Mouse (Mus musculus): ENCODE measurements around the gene Hes3. TPM values are rescaled to one million over a fixed set of nuclear protein-coding genes. Genes with fewer than 3 reads are reported as not detected.

The Hes3 gene
- polyA plus RNA-seq, 1 experiment from 2014 or later: not detected

GRCm38 (mm10) chr4:152274681-152275131 lies 16.8 kb downstream of the Hes3 start:
- no peaks in the 10 kb centered on the region for H3K9me3 ChIP-seq
- ATAC-seq (ENCODE audit: insufficient read depth, low FRiP score, low read depth): no peak
- H3K4me1 ChIP-seq: peaks cover 45% of the 10 kb centered on the region
- peak overlapping the region; percentile 82; the same call in 1 of the 2 replicates for H3K27ac ChIP-seq
- H3K9ac ChIP-seq: peak overlapping the region; percentile 82
- WGBS: 5% methylated on average over 20 of the region's 20 CpGs
- peaks cover 18% of the 10 kb centered on the region for H3K27me3 ChIP-seq (replicated peaks)
- no peaks in the 10 kb centered on the region for H3K36me3 ChIP-seq
- peak overlapping the region; percentile 95 for H3K4me2 ChIP-seq
- peak overlapping the region; percentile 63 for H3K4me3 ChIP-seq (replicated peaks)

- ATAC-seq (ENCODE audit: insufficient read depth, low FRiP score, low read depth): peak; percentile 72
- Histone ChIP-seq H3K27ac (peak within 1 kb of the TSS; percentile 82), H3K27me3 (replicated peaks) (peaks cover 17% of the 10 kb centered on the region; the same call in 1 of the 2 replicates), H3K9me3 (no peaks in the 10 kb centered on the region), H3K4me3 (replicated peaks) (peak within 1 kb of the TSS; percentile 63), H3K4me2 (peak within 1 kb of the TSS; percentile 95), H3K4me1 (peaks cover 45% of the 10 kb centered on the region), H3K36me3 (no peaks in the 10 kb centered on the region), H3K9ac (peak within 1 kb of the TSS; percentile 82)
- 2% methylated on average over 38 of the region's 48 CpGs for WGBS
Observed at GRCm38 (mm10) chr4:152273621-152274236, 17.7 kb downstream of the Hes3 start, which contains the start of gene Gpr153. Gpr153 (plus strand) TSS chr4:152274232.

- Histone ChIP-seq H3K4me1 (peaks cover 45% of the 10 kb centered on the region), H3K9me3 (no peaks in the 10 kb centered on the region), H3K27ac (peak overlapping the region; percentile 82), H3K4me3 (replicated peaks) (no peak overlapping the region), H3K9ac (no peak overlapping the region), H3K27me3 (replicated peaks) (peaks cover 17% of the 10 kb centered on the region; the same call in 1 of the 2 replicates), H3K36me3 (no peaks in the 10 kb centered on the region), H3K4me2 (peak overlapping the region; percentile 95)
- ATAC-seq (ENCODE audit: insufficient read depth, low FRiP score, low read depth): no peak
- WGBS: 34% methylated on average over 3 of the region's 3 CpGs
Observed at GRCm38 (mm10) chr4:152273191-152273590, 18.3 kb downstream of the Hes3 start.

GRCm38 (mm10) chr4:152272449-152273049 lies 18.9 kb downstream of the Hes3 start:
- peaks cover 45% of the 10 kb centered on the region for H3K4me1 ChIP-seq
- 20% methylated on average over 9 of the region's 9 CpGs for WGBS
- peak; percentile 23; the same call in 1 of the 2 replicates for ATAC-seq (ENCODE audit: insufficient read depth, low FRiP score, low read depth)
- H3K27ac ChIP-seq: peak overlapping the region; percentile 82
- no peak overlapping the region for H3K4me3 ChIP-seq (replicated peaks)
- H3K36me3 ChIP-seq: no peaks in the 10 kb centered on the region
- peaks cover 17% of the 10 kb centered on the region; the same call in 1 of the 2 replicates for H3K27me3 ChIP-seq (replicated peaks)
- H3K4me2 ChIP-seq: peak overlapping the region; percentile 95; the same call in 1 of the 2 replicates
- H3K9me3 ChIP-seq: no peaks in the 10 kb centered on the region
- H3K9ac ChIP-seq: no peak overlapping the region

- Histone ChIP-seq H3K27ac (peak overlapping the region; percentile 82), H3K4me3 (replicated peaks) (no peak overlapping the region), H3K27me3 (replicated peaks) (peaks cover 17% of the 10 kb centered on the region; the same call in 1 of the 2 replicates), H3K36me3 (no peaks in the 10 kb centered on the region), H3K4me1 (peaks cover 45% of the 10 kb centered on the region), H3K9me3 (no peaks in the 10 kb centered on the region), H3K4me2 (no peak overlapping the region), H3K9ac (no peak overlapping the region)
- 0 out of 2 replicates have a peak, but pooled peaks have one; percentile 0 for ATAC-seq (ENCODE audit: insufficient read depth, low FRiP score, low read depth)
- 46% methylated on average over 7 of the region's 7 CpGs for WGBS
Observed at GRCm38 (mm10) chr4:152272006-152272405, 19.5 kb downstream of the Hes3 start.

GRCm38 (mm10) chr4:152271334-152271733 lies 20.1 kb downstream of the Hes3 start:
- H3K9me3 ChIP-seq: no peaks in the 10 kb centered on the region
- WGBS: 92% methylated on average over 11 of the region's 11 CpGs
- peaks cover 45% of the 10 kb centered on the region for H3K4me1 ChIP-seq
- peak overlapping the region; percentile 82 for H3K27ac ChIP-seq
- no peaks in the 10 kb centered on the region for H3K36me3 ChIP-seq
- H3K4me2 ChIP-seq: no peak overlapping the region
- H3K4me3 ChIP-seq (replicated peaks): no peak overlapping the region
- no peak overlapping the region for H3K9ac ChIP-seq
- no peak for ATAC-seq (ENCODE audit: insufficient read depth, low FRiP score, low read depth)
- H3K27me3 ChIP-seq (replicated peaks): peaks cover 17% of the 10 kb centered on the region; the same call in 1 of the 2 replicates

GRCm38 (mm10) chr4:152270599-152270998 lies 20.9 kb downstream of the Hes3 start:
- H3K4me1 ChIP-seq: peaks cover 45% of the 10 kb centered on the region
- no peaks in the 10 kb centered on the region for H3K9me3 ChIP-seq
- H3K4me3 ChIP-seq (replicated peaks): no peak overlapping the region
- H3K27ac ChIP-seq: no peak overlapping the region
- peaks cover 13% of the 10 kb centered on the region; the same call in 1 of the 2 replicates for H3K27me3 ChIP-seq (replicated peaks)
- no peak overlapping the region for H3K9ac ChIP-seq
- no peak overlapping the region for H3K4me2 ChIP-seq
- 83% methylated on average over 9 of the region's 9 CpGs for WGBS
- H3K36me3 ChIP-seq: no peaks in the 10 kb centered on the region
- ATAC-seq (ENCODE audit: insufficient read depth, low FRiP score, low read depth): no peak

- Histone ChIP-seq H3K4me3 (replicated peaks) (no peak overlapping the region), H3K9me3 (no peaks in the 10 kb centered on the region), H3K4me2 (no peak overlapping the region), H3K27me3 (replicated peaks) (peaks cover 8% of the 10 kb centered on the region; the same call in 1 of the 2 replicates), H3K9ac (no peak overlapping the region), H3K27ac (no peak overlapping the region), H3K4me1 (peaks cover 41% of the 10 kb centered on the region), H3K36me3 (no peaks in the 10 kb centered on the region)
- WGBS: 87% methylated on average over 13 of the region's 13 CpGs
- ATAC-seq (ENCODE audit: insufficient read depth, low FRiP score, low read depth): no peak
Observed at GRCm38 (mm10) chr4:152269967-152270366, 21.5 kb downstream of the Hes3 start.

GRCm38 (mm10) chr4:152267748-152268369 lies 23.6 kb downstream of the Hes3 start:
- no peaks in the 10 kb centered on the region for H3K27me3 ChIP-seq (replicated peaks)
- no peak overlapping the region for H3K9ac ChIP-seq
- H3K4me3 ChIP-seq (replicated peaks): no peak overlapping the region
- H3K4me2 ChIP-seq: no peak overlapping the region
- H3K27ac ChIP-seq: no peak overlapping the region
- no peaks in the 10 kb centered on the region for H3K9me3 ChIP-seq
- ATAC-seq (ENCODE audit: insufficient read depth, low FRiP score, low read depth): no peak
- WGBS: 66% methylated on average over 13 of the region's 13 CpGs
- peaks cover 29% of the 10 kb centered on the region for H3K4me1 ChIP-seq
- H3K36me3 ChIP-seq: no peaks in the 10 kb centered on the region

GRCm38 (mm10) chr4:152266236-152266895 lies 25.1 kb downstream of the Hes3 start:
- H3K9me3 ChIP-seq: no peaks in the 10 kb centered on the region
- no peaks in the 10 kb centered on the region for H3K27me3 ChIP-seq (replicated peaks)
- H3K4me2 ChIP-seq: no peak overlapping the region
- no peaks in the 10 kb centered on the region for H3K36me3 ChIP-seq
- no peak overlapping the region for H3K4me3 ChIP-seq (replicated peaks)
- WGBS: 58% methylated on average over 10 of the region's 10 CpGs
- no peak for ATAC-seq (ENCODE audit: insufficient read depth, low FRiP score, low read depth)
- peaks cover 17% of the 10 kb centered on the region for H3K4me1 ChIP-seq
- no peak overlapping the region for H3K9ac ChIP-seq
- H3K27ac ChIP-seq: no peak overlapping the region

GRCm38 (mm10) chr4:152265791-152266190 lies 25.7 kb downstream of the Hes3 start:
- Histone ChIP-seq H3K9me3 (no peaks in the 10 kb centered on the region), H3K27me3 (replicated peaks) (no peaks in the 10 kb centered on the region), H3K4me3 (replicated peaks) (no peak overlapping the region), H3K36me3 (0 out of 2 replicates have a peak, but pooled peaks cover 2% of the 10 kb centered on the region), H3K9ac (no peak overlapping the region), H3K4me1 (peaks cover 12% of the 10 kb centered on the region), H3K4me2 (no peak overlapping the region), H3K27ac (no peak overlapping the region)
- 61% methylated on average over 5 of the region's 5 CpGs for WGBS
- no peak for ATAC-seq (ENCODE audit: insufficient read depth, low FRiP score, low read depth)
